Mouse (Mus musculus) cerebellum, adult 2 months (tissue): ENCODE results near the gene Fap. TPM values are rescaled to one million over a fixed set of nuclear protein-coding genes. Genes with fewer than 3 reads are reported as not detected.

Experiments used
- DNase-seq, 2 experiments: peaks; one replicate each; pipeline ENCODE4 v3.0.0; 2021
- H3K27ac ChIP-seq: fragments of 200-500 bp; 2 replicates; pipeline ENCODE4 v1.5.1; 2012; ENCODE audit warnings: low read length, control low read depth, inconsistent platforms; ENCODE audit not compliant: insufficient read depth
- H3K27me3 ChIP-seq: fragments of 200-500 bp; 2 replicates; pipeline ENCODE4 v1.6.1; 2012; ENCODE audit warnings: inconsistent platforms, mild to moderate bottlenecking, low read length, moderate library complexity; ENCODE audit not compliant: control insufficient read depth, insufficient read depth
- H3K4me1 ChIP-seq: fragments of 200-500 bp; 2 replicates; pipeline ENCODE4 v1.6.1; 2011; ENCODE audit warnings: low read length; ENCODE audit not compliant: control insufficient read depth, insufficient read depth
- H3K4me3 ChIP-seq: fragments of 200-500 bp; replicated peaks from 2 replicates; pipeline ENCODE3; 2011; ENCODE audit warnings: mild to moderate bottlenecking, low read depth, low read length, control low read depth; ENCODE audit not compliant: insufficient read depth
- CTCF ChIP-seq: fragments of 200-500 bp; IDR thresholded peaks from 2 replicates; pipeline ENCODE4 v1.5.1; 2011; ENCODE audit warnings: low read depth, mild to moderate bottlenecking, control low read depth, low read length, moderate library complexity, borderline replicate concordance; ENCODE audit not compliant: insufficient read depth
- POLR2A ChIP-seq: fragments of 200-500 bp; IDR thresholded peaks from 2 replicates; pipeline ENCODE4 v1.6.1; 2011; ENCODE audit warnings: low read length, control low read depth, borderline replicate concordance; ENCODE audit not compliant: insufficient read depth
- WGBS: fragments of 180-500 bp; shearing (Covaris S2); methylation state at CpG from one replicate; pipeline ENCODE4 v1.1.7; 2018; 5-methylcytosine and 5-hydroxymethylcytosine counted together
- polyA plus RNA-seq: library from polyadenylated mRNA; depleted of rRNA; stranded (reverse); fragments of >200 nt; gene quantifications from 2 replicates; pipeline ENCODE4 v1.2.3, GENCODE M21; 2012

Fap gene
- polyA plus RNA-seq, 1 experiment = 0.75 TPM

DNA sequence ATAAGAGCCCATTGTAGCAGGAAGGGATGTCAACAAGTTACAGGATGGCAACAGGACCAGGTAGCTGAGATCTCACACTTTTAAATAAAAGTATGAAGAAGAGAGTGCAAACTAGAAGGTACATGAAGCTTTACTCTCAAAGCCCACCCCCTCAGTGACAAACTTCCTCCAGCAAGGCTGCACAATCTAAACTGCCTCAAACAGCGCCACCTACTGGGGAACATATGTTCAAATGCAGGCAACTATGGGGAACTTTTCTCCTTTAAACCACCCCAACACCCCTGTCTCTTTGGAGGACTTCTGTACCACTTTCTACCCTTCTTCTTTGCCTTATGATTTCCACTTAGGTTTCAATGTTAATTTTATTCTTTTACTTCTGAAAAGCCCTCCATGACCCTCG, 16.5 kb downstream of the Fap start:
- DNase-seq = no peak
- no peak overlapping the region for H3K27ac ChIP-seq
- H3K27me3 ChIP-seq = no peaks in the 10 kb centered on the region
- no peak overlapping the region for H3K4me3 ChIP-seq
- 64% methylated on average over 2 of the region's 2 CpGs for WGBS
- no peaks in the 10 kb centered on the region for H3K4me1 ChIP-seq
- no peak for TF ChIP-seq CTCF
- TF ChIP-seq POLR2A = no peak

DNA sequence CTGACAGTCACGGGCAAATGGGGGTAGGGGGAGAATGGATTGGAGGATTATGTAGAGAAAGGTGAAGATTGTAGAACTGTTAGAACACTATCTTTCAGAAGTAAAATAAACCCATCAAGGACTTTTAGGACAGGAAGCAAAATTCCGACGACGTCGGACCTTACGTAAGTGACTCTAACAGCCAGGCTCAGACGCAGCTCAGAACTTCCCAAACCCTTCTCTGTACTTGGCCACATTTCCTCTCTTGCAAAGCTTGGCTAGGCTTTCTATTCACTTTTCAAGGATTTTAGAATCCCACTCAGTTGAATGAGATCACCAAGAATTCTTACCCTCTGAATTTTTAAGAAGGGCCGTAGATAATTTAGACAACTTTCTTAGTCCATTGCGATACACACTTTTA, 17.5 kb downstream of the Fap start:
- Histone ChIP-seq H3K4me3 (no peak overlapping the region), H3K27me3 (no peaks in the 10 kb centered on the region), H3K4me1 (no peaks in the 10 kb centered on the region), H3K27ac (no peak overlapping the region)
- no peak for DNase-seq
- WGBS = 96% methylated on average over 9 of the region's 9 CpGs
- TF ChIP-seq POLR2A (no peak), CTCF (no peak)

DNA sequence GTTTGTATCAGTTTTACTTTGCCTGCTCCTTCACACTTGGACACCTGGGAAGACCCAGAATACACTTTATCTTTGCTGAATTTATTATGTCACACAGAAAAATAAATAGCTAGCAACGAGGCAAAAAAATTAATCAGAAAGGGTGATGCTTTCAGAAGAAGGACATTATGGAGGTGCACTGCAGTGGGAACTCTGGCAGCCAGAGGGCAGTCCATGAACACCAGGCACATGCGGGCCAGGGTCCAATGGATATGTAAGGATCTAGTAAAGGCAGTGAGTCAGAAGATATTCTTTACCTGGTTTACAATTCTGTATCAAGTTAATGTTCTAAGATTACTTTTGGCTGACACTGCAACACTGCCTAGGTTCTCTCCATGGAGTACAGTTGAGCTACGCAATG, 24.2 kb downstream of the Fap start:
- Histone ChIP-seq H3K4me3 (no peak overlapping the region), H3K27ac (no peak overlapping the region), H3K27me3 (no peaks in the 10 kb centered on the region), H3K4me1 (no peaks in the 10 kb centered on the region)
- TF ChIP-seq POLR2A (no peak), CTCF (no peak)
- no peak for DNase-seq
- WGBS = 88% methylated on average over 3 of the region's 3 CpGs

DNA sequence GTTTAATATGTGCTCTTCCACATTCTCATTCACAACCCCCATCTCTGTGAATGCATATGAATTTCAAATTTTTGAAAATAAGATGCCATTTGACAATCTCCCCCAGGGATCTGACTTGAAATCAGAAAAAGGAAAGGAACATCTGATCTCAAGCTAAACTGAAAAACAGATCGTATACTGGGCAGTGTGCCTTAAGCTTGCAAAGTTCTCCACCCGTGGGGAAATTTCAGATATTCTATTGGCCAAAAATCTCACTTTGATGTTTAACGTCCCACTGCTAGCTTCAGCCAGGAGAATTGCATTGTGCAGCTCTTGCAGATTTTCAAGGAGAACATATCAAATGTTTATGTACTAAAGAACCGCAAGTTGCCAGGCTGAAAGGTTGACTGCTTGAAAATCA, 24.7 kb downstream of the Fap start:
- WGBS = 64% methylated on average over 4 of the region's 4 CpGs
- no peak for DNase-seq
- H3K4me3 ChIP-seq = no peak overlapping the region
- H3K4me1 ChIP-seq = no peaks in the 10 kb centered on the region
- H3K27me3 ChIP-seq = no peaks in the 10 kb centered on the region
- no peak overlapping the region for H3K27ac ChIP-seq
- TF ChIP-seq POLR2A = no peak
- TF ChIP-seq CTCF = no peak

DNA sequence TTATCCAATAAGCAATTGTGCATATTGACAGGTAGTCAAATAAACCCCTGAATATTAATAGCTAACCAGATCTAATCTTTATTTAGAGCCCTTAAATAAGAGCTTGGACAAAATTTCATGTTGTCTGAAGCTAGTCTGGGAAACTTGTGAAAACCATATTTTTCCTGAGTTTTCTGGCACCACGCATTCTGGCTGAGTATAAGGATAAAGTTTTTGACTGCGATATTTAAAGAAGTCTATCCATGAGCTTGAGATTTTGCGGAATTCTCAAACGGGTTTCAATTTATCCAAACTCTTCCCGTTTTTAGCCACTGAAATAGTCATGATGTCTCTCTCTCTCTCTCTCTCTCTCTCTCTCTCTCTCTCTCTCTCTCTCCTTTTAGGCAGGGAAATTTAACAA, 25.8 kb downstream of the Fap start:
- no peak overlapping the region for H3K27ac ChIP-seq
- no peaks in the 10 kb centered on the region for H3K27me3 ChIP-seq
- no peak overlapping the region for H3K4me3 ChIP-seq
- no peaks in the 10 kb centered on the region for H3K4me1 ChIP-seq
- no peak for DNase-seq
- no peak for TF ChIP-seq CTCF
- no peak for TF ChIP-seq POLR2A
- WGBS = 96% methylated on average over 5 of the region's 5 CpGs

DNA sequence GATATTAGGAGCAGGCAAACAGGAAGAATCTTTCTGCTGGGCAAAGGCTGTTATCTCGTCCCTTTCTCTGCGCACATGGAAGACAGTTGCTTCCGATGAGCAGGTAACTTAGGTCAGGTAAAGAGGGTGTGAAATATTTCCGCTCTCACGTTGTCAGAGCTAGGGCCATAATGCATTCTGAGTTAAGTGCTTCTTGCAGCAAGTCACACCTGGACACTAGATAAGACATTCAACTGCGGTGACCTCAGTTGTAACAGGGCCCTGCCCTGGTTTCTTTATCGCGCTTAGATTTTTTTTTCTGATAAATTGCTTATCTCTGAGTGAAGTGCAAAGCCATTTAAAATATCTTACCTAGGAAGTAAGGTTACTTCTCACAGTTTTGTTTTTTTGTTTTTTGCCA, 38.4 kb downstream of the Fap start:
- H3K4me1 ChIP-seq = no peaks in the 10 kb centered on the region
- TF ChIP-seq POLR2A (no peak), CTCF (no peak)
- no peak for DNase-seq
- H3K27me3 ChIP-seq = no peaks in the 10 kb centered on the region
- no peak overlapping the region for H3K27ac ChIP-seq
- H3K4me3 ChIP-seq = no peak overlapping the region
- WGBS = 96% methylated on average over 8 of the region's 8 CpGs

DNA sequence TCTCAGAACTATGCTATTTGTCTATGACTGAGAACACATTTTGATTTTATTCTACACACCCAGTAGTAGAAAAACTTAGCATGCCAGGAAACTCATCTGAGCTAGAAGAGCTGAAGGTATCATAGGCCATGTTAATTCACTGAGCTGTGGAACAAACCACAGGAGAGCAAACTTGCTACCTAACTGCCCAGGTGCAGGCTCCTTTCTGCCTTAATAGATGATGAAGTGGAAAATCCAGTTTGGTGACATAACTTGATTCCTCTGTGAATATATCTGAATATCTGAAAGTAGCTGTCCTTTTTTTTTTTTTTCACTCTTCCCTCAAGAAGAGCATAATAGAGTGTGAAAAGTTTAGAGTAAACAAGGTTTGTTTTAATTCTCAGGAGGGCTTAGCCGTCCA, 42.8 kb downstream of the Fap start:
- 84% methylated on average over 1 of the region's 1 CpGs for WGBS

DNA sequence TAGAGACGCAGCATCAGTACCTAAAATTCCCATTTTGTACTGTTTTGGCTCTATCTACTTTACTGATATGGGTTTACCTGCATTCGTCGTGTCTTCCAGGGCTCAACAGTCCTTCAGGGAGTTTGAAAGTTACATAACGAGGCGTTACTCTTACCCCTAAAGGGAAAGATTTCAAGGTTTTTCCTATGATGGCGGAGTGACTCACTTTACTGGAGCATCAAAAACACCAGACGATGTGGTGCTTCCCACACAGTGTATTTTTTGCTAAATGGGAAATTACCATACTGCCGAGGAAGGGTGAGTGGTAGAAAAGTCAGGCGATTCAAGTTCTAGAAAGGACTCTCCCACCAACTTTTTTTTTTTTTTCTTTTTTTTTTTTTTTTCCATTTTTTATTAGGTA, 47.5 kb downstream of the Fap start:
- Histone ChIP-seq H3K27ac (no peak overlapping the region), H3K4me1 (no peaks in the 10 kb centered on the region), H3K4me3 (no peak overlapping the region), H3K27me3 (no peaks in the 10 kb centered on the region)
- TF ChIP-seq CTCF (no peak), POLR2A (no peak)
- DNase-seq = no peak
- 96% methylated on average over 9 of the region's 9 CpGs for WGBS

More for the DNA sequence above, 42.8 kb downstream of the Fap start:
- no peak for TF ChIP-seq POLR2A
- no peak for TF ChIP-seq CTCF
- Histone ChIP-seq H3K27me3 (no peaks in the 10 kb centered on the region), H3K4me3 (no peak overlapping the region), H3K27ac (no peak overlapping the region), H3K4me1 (no peaks in the 10 kb centered on the region)
- DNase-seq = no peak

DNA sequence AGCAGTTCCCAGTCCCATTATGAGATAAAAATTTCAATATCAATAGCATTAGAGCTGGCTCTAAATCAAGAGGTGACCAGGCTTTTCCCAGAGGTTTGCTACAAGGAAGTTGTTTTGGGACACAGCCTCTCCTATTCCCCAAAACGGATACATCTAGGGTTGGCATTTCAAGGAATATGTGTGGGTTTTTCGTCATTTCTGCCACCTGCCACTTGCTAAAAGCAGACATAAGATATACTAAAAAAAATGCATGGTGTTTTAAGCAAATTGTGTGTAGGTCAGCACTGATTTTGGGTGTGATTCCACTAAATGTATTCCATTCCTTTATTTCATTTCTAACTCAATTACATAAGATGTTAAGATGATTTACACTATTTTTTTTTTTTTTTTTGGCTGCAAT, 56.1 kb downstream of the Fap start:
- no peak for DNase-seq
- no peak overlapping the region for H3K27ac ChIP-seq
- WGBS = 76% methylated on average over 2 of the region's 2 CpGs
- no peaks in the 10 kb centered on the region for H3K27me3 ChIP-seq
- no peak overlapping the region for H3K4me3 ChIP-seq
- H3K4me1 ChIP-seq = no peaks in the 10 kb centered on the region
- TF ChIP-seq POLR2A = no peak
- no peak for TF ChIP-seq CTCF
